In the genomic region with DNA sequence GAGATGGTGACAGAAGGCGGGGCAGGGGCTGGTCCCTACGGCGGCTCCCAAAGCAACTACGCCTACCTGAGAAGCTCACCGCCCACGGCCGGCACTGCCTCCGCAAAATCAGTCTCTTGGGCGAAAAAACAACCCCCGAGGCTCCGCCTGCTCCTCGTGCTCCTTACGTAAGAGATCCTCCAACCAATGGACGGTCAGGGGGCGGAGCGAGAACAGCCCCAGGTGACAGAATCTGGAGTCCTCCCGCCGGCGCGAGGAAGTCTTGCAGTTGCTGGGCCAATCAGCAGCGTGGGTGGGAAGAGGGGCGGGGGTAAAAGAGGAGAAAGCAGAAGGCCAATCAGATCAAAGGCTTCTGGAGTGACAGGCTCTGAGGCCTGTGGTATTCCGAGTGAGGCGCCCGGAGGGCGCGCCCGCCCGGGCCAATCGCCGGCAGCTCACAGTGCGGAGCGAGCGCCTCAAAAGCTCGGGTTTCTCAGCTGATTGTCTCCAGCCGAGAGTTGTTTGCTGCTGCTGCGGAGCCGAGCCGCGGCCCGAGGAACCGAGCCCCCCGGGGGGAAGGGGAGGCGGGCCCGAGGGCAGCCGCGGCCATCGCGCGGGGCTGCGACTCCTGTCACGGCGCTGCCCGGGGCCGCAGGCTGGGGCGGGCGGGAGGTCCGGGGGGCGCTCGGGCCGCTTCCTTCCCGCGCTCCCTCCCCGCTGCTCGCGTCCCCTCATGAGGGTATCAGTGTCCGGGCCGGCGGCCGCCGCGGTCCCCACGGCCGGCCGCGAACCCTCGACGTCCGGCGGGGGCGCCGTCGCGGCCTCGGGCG, we compare ENCODE assay signal across 8 mouse cellular contexts. TPM values are rescaled to one million over a fixed set of nuclear protein-coding genes. Genes with fewer than 3 reads are reported as not detected.
A peak's percentile ranks its signal among the peaks of the same experiment; 100 is the strongest.
DNase-seq lines count a peak whose midpoint lies in the region; ATAC-seq and TF ChIP-seq lines count a peak whose summit lies in the region.

A gene (plus strand): TSS at position 437 of the 809 bp plus-strand sequence.

- under 1% methylated on average over 71 of the region's 86 CpGs for WGBS in forebrain, embryonic 15.5 days
- 1% methylated on average over 69 of the region's 86 CpGs for WGBS in large intestine, adult 2 months
- WGBS in liver, embryonic 16.5 days (ENCODE audit: insufficient replicate concordance): under 1% methylated on average over 75 of the region's 86 CpGs
- under 1% methylated on average over 71 of the region's 86 CpGs for WGBS in neural tube, embryonic 12.5 days
- under 1% methylated on average over 45 of the region's 86 CpGs for WGBS in stomach, postnatal 0 days

- intact Hi-C loops in heart, postnatal 14 days (cut with DNase I): no loop called here

- TF ChIP-seq EP300 in stomach, postnatal 0 days (optimal IDR thresholded peaks at IDR 0.05): no peak

- peak; percentile 100 for DNase-seq in ES-CJ7 (ENCODE audit: low read depth, low spot score)
- DNase-seq in cerebellum, adult 18-20 months: peak; percentile 97 to 100
- DNase-seq in heart, postnatal 14 days: peak; percentile 96
- peak; percentile 100 for DNase-seq in large intestine, adult 2 months (ENCODE audit: low read depth, low spot score)
- peak; percentile 99 for DNase-seq in stomach, postnatal 0 days (ENCODE audit: low spot score)

- peak within 1 kb of the TSS; percentile 99 for H3K9ac ChIP-seq in forebrain, embryonic 15.5 days (replicated peaks)
- H3K9ac ChIP-seq in liver, embryonic 16.5 days (ENCODE audit: low read depth, low read length): peak within 1 kb of the TSS; percentile 68
- peak within 1 kb of the TSS; percentile 96 for H3K9ac ChIP-seq in neural tube, embryonic 12.5 days
- peak within 1 kb of the TSS; percentile 82 for H3K9ac ChIP-seq in stomach, postnatal 0 days (ENCODE audit: low read length)

- H3K27ac ChIP-seq in forebrain, embryonic 15.5 days (replicated peaks): peak within 1 kb of the TSS; percentile 98
- peak within 1 kb of the TSS; percentile 81 for H3K27ac ChIP-seq in liver, embryonic 16.5 days (ENCODE audit: low read length)
- H3K27ac ChIP-seq in neural tube, embryonic 12.5 days: peak within 1 kb of the TSS; percentile 97
- H3K27ac ChIP-seq in stomach, postnatal 0 days (replicated peaks): peak within 1 kb of the TSS; percentile 94

- peaks cover 18% of the 10 kb centered on the region for H3K4me1 ChIP-seq in forebrain, embryonic 15.5 days
- peaks cover 13% of the 10 kb centered on the region; the same call in 1 of the 2 replicates for H3K4me1 ChIP-seq in liver, embryonic 16.5 days (ENCODE audit: control insufficient read depth, low read depth, low read length)
- H3K4me1 ChIP-seq in neural tube, embryonic 12.5 days: peaks cover 6% of the 10 kb centered on the region
- H3K4me1 ChIP-seq in stomach, postnatal 0 days (replicated peaks; ENCODE audit: control insufficient read depth, insufficient read depth): no peaks in the 10 kb centered on the region

- TF ChIP-seq CTCF in stomach, postnatal 0 days (IDR thresholded peaks at IDR 0.05; ENCODE audit: low read depth): peak; percentile 16; the same call in 1 of the 2 replicates

- H3K27me3 ChIP-seq in forebrain, embryonic 15.5 days: no peaks in the 10 kb centered on the region
- peaks cover 24% of the 10 kb centered on the region for H3K27me3 ChIP-seq in liver, embryonic 16.5 days (ENCODE audit: control insufficient read depth, insufficient read depth, low read depth, low read length)
- no peaks in the 10 kb centered on the region for H3K27me3 ChIP-seq in neural tube, embryonic 12.5 days (replicated peaks)
- H3K27me3 ChIP-seq in stomach, postnatal 0 days (ENCODE audit: control insufficient read depth, insufficient read depth, low read length): no peaks in the 10 kb centered on the region

- H3K4me3 ChIP-seq in forebrain, embryonic 15.5 days: peak within 1 kb of the TSS; percentile 86
- peak within 1 kb of the TSS; percentile 67 for H3K4me3 ChIP-seq in liver, embryonic 16.5 days (ENCODE audit: low read depth, low read length)
- peak within 1 kb of the TSS; percentile 86 for H3K4me3 ChIP-seq in neural tube, embryonic 12.5 days
- H3K4me3 ChIP-seq in stomach, postnatal 0 days (ENCODE audit: low read depth, low read length): peak within 1 kb of the TSS; percentile 74

- no peaks in the 10 kb centered on the region for H3K36me3 ChIP-seq in forebrain, embryonic 15.5 days
- no peaks in the 10 kb centered on the region for H3K36me3 ChIP-seq in liver, embryonic 16.5 days (ENCODE audit: control insufficient read depth, insufficient read depth)
- no peaks in the 10 kb centered on the region for H3K36me3 ChIP-seq in neural tube, embryonic 12.5 days
- no peaks in the 10 kb centered on the region for H3K36me3 ChIP-seq in stomach, postnatal 0 days (ENCODE audit: control insufficient read depth, insufficient read depth, low read length)

- peak; percentile 99 for ATAC-seq in forebrain, embryonic 15.5 days (replicated peaks)
- ATAC-seq in liver, embryonic 16.5 days (ENCODE audit: low read depth): peak; percentile 97
- peak; percentile 99 for ATAC-seq in neural tube, embryonic 12.5 days (ENCODE audit: low FRiP score, low read depth)
- ATAC-seq in stomach, postnatal 0 days (ENCODE audit: low FRiP score, low TSS enrichment): peak; percentile 99

- H3K9me3 ChIP-seq in forebrain, embryonic 15.5 days: no peaks in the 10 kb centered on the region
- H3K9me3 ChIP-seq in liver, embryonic 16.5 days (replicated peaks; ENCODE audit: control insufficient read depth, low read length): no peaks in the 10 kb centered on the region
- H3K9me3 ChIP-seq in neural tube, embryonic 12.5 days: no peaks in the 10 kb centered on the region
- H3K9me3 ChIP-seq in stomach, postnatal 0 days (ENCODE audit: control insufficient read depth, low read length): no peaks in the 10 kb centered on the region

- peak within 1 kb of the TSS; percentile 63 for H3K4me2 ChIP-seq in forebrain, embryonic 15.5 days (replicated peaks)
- peak within 1 kb of the TSS; percentile 91 for H3K4me2 ChIP-seq in liver, embryonic 16.5 days (ENCODE audit: low read depth, low read length)
- peak within 1 kb of the TSS; percentile 78 for H3K4me2 ChIP-seq in neural tube, embryonic 12.5 days (replicated peaks)
- peak within 1 kb of the TSS; percentile 99 for H3K4me2 ChIP-seq in stomach, postnatal 0 days (replicated peaks; ENCODE audit: low read depth)

RNA-seq across cellular contexts. Expression of the gene that starts here (rescaled TPM):
- 12.8 and 13.8 TPM in 2 replicates for polyA plus RNA-seq in forebrain, embryonic 15.5 days (2015; fragmentation: Nextera tagmentation; extraction: Ambion mirVana)
- total RNA-seq in heart, postnatal 14 days (2021): 1 to 10 TPM; 2.9 to 3.0 TPM
- polyA plus RNA-seq in large intestine, adult 2 months (2012; rRNA removed): 0.55 and 1.7 TPM in 2 replicates
- 0.11 and 0.19 TPM in 2 replicates for polyA plus RNA-seq in liver, embryonic 16.5 days (2015; fragmentation: Nextera tagmentation; extraction: Ambion mirVana)
- 10.2 and 12.6 TPM in 2 replicates for polyA plus RNA-seq in neural tube, embryonic 12.5 days (2016; fragmentation: Nextera tagmentation; extraction: Ambion mirVana)
- 0.48 and 1.1 TPM in 2 replicates for polyA plus RNA-seq in stomach, postnatal 0 days (2015; fragmentation: Nextera tagmentation; extraction: Ambion mirVana)

Comparison
In these comparisons a context has a peak if more than half of its experiments do, and no peak if none do; other contexts are left out.
1. Peak in every context shown above with its lines: DNase-seq, ATAC-seq, H3K4me3 ChIP-seq and H3K27ac ChIP-seq.
2. Peak in ATAC-seq, H3K4me3 ChIP-seq, H3K27ac ChIP-seq, H3K9ac ChIP-seq and H3K4me2 ChIP-seq in liver, embryonic 16.5 days; RNA of the gene not detected or under 1 TPM.